Mouse (Mus musculus) ES-E14 (cell line): ENCODE data around the gene Spag8.

Source experiments
- CHD2 ChIP-seq: IDR thresholded peaks from 2 replicates; pipeline ENCODE4 v1.6.1; 2014; ENCODE audit warnings: mild to moderate bottlenecking, low read depth, low read length, inconsistent platforms
- HCFC1 ChIP-seq: IDR thresholded peaks from 2 replicates; pipeline ENCODE4 v1.6.1; 2012; ENCODE audit warnings: low read length, inconsistent platforms, borderline replicate concordance; ENCODE audit not compliant: insufficient read depth
- ZC3H11A ChIP-seq: IDR thresholded peaks from 2 replicates; pipeline ENCODE4 v1.6.1; 2012; ENCODE audit warnings: low read depth, mild to moderate bottlenecking, inconsistent platforms, low read length, borderline replicate concordance
- ZNF384 ChIP-seq: IDR thresholded peaks from 2 replicates; pipeline ENCODE4 v1.6.1; 2012; ENCODE audit warnings: low read depth, low read length, inconsistent platforms

GRCm38 (mm10) chr4:43640076-43640475 is 13.3 kb downstream of the Spag8 start:
- TF ChIP-seq ZNF384 (no peak), CHD2 (no peak), ZC3H11A (no peak), HCFC1 (no peak)
